Mouse (Mus musculus) liver, embryonic 14.5 days (tissue): ENCODE measurements around the gene Ccdc27.

ENCODE experiments used
- CTCF ChIP-seq: IDR thresholded peaks from 2 replicates; pipeline ENCODE4 v1.5.1; 2016; ENCODE audit warnings: antibody characterized with exemption, low read depth, control low read depth
- EP300 ChIP-seq: IDR thresholded peaks from 2 replicates; pipeline ENCODE4 v1.6.1; 2016; ENCODE audit warnings: antibody characterized with exemption, low read depth

DNA sequence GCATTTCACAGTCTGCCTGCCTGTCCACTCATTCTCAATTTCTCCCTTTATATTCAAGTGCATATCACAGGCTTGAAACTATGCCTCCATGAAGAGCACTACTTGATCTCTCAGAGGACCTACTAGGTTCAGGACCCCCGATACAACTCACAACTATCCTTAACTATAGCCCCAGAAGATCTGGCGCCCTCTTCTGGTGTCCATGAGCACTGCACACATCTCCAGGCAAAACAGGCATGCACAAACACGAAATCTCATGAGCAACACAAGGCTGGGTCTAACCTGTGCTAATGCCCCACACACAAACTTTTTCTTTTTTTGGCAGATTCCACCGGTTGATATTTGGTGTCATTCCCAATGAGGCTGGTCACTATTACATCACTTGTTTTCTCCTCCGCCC, 3.4 kb upstream of the Ccdc27 start:
- TF ChIP-seq CTCF: peak; percentile 71
- TF ChIP-seq EP300: no peak
